10 mouse cellular contexts compared by ENCODE assay signal in the genomic region with DNA sequence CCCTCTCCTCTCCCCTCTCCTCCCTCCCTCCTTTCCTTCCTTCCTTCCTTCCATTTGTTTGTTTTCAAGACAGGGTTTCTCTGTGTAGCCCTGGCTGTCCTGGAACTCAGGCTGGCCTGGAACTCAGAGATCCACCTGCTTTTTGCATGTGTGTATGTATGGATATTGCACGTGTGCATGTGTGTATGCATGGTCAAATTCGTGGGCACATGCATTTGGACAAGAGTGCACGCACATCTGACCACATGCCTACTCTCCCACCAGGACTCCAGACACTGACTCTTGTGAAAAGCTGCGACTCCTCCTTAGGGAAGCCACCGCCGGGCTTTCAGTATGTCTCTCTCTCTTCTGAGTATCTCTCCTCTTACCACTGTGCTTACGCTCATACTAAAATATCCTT. TPM values are rescaled to one million over a fixed set of nuclear protein-coding genes. Genes with fewer than 3 reads are reported as not detected.
A peak's percentile ranks its signal among the peaks of the same experiment; 100 is the strongest.
DNase-seq lines count a peak whose midpoint lies in the region; ATAC-seq and TF ChIP-seq lines count a peak whose summit lies in the region.
"Had no signal": no experiment of that assay in that cellular context is flagged by ENCODE, and none has a peak within 500 bp of the region (broad histone marks: within the 10 kb centered on the region; RNA-seq: fewer than 3 reads in every experiment).

No protein-coding gene starts in this region.

- intact Hi-C loops in heart, postnatal 36 days (cut with DNase I) = no loop called here

- in situ Hi-C loops in ES-E14 (cut with MboI; ENCODE audit: low sequenced_read_pairs in 2 of 2, unreplicated experiment in 2 of 2) = no loop called here

- no peaks in the 10 kb centered on the region for H3K27me3 ChIP-seq in heart, embryonic 12.5 days (replicated peaks)
- no peaks in the 10 kb centered on the region for H3K27me3 ChIP-seq in lung, embryonic 15.5 days
- H3K27me3 ChIP-seq in intestine, postnatal 0 days (replicated peaks; ENCODE audit: control insufficient read depth, insufficient read depth, low read length) = no peaks in the 10 kb centered on the region

- no peak overlapping the region for H3K27ac ChIP-seq in heart, embryonic 12.5 days (ENCODE audit: poor library complexity, severe bottlenecking)
- H3K27ac ChIP-seq in lung, embryonic 15.5 days = peak overlapping the region; percentile 88
- peak overlapping the region; percentile 94 for H3K27ac ChIP-seq in ES-E14 (ENCODE audit: insufficient read depth, low read depth, low read length, poor library complexity, severe bottlenecking)
- H3K27ac ChIP-seq in intestine, postnatal 0 days (ENCODE audit: low read depth, low read length) = peak overlapping the region; percentile 28; the same call in 1 of the 2 replicates

- no peak for ATAC-seq in heart, embryonic 12.5 days (ENCODE audit: insufficient number of reproducible peaks, low FRiP score)
- no peak for ATAC-seq in lung, embryonic 15.5 days (ENCODE audit: borderline replicate concordance, extremely low read depth, low FRiP score, low TSS enrichment)
- ATAC-seq in intestine, postnatal 0 days = no peak
- ATAC-seq: CD4-positive, CD25-positive, alpha-beta regulatory T cell, adult 4 months had no signal

- no peak for DNase-seq in heart, postnatal 36 days
- no peak for DNase-seq in lung, postnatal 14 days
- no peak for DNase-seq in ES-E14 (ENCODE audit: low read depth, low spot score)
- no peak for DNase-seq in T-cell, adult 2 months (ENCODE audit: low spot score)
- DNase-seq: cerebellum, postnatal 36 days; right cerebral cortex, postnatal 14 days had no signal

- 75% methylated on average over 7 of the region's 7 CpGs for WGBS in heart, embryonic 12.5 days
- WGBS in lung, embryonic 15.5 days = 69% methylated on average over 7 of the region's 7 CpGs
- WGBS in intestine, postnatal 0 days = 73% methylated on average over 7 of the region's 7 CpGs

- no peaks in the 10 kb centered on the region for H3K36me3 ChIP-seq in heart, embryonic 12.5 days
- no peaks in the 10 kb centered on the region for H3K36me3 ChIP-seq in lung, embryonic 15.5 days
- H3K36me3 ChIP-seq in ES-E14 (ENCODE audit: control insufficient read depth, insufficient read depth, low read length, poor library complexity, severe bottlenecking) = peaks cover 3% of the 10 kb centered on the region; the same call in 1 of the 2 replicates
- H3K36me3 ChIP-seq in intestine, postnatal 0 days (ENCODE audit: control insufficient read depth, insufficient read depth) = no peaks in the 10 kb centered on the region

- H3K4me1 ChIP-seq in heart, embryonic 12.5 days (replicated peaks) = peaks cover 34% of the 10 kb centered on the region
- peaks cover 26% of the 10 kb centered on the region for H3K4me1 ChIP-seq in lung, embryonic 15.5 days
- H3K4me1 ChIP-seq in ES-E14 (ENCODE audit: control insufficient read depth in 2 of 2, insufficient read depth in 2 of 2, low read length in 2 of 2, poor library complexity in 1 of 2) = peaks cover 2 to 28% of the 10 kb centered on the region in 2 experiments; a peak in 3 of 4 replicates
- H3K4me1 ChIP-seq in intestine, postnatal 0 days (replicated peaks; ENCODE audit: control insufficient read depth, insufficient read depth, low read length) = no peaks in the 10 kb centered on the region; the same call in 1 of the 2 replicates

- no peak overlapping the region for H3K9ac ChIP-seq in heart, embryonic 12.5 days
- no peak overlapping the region for H3K9ac ChIP-seq in lung, embryonic 15.5 days
- no peak overlapping the region; the same call in 1 of the 2 replicates for H3K9ac ChIP-seq in ES-E14 (ENCODE audit: insufficient read depth, low read depth, low read length, poor library complexity, severe bottlenecking)
- no peak overlapping the region for H3K9ac ChIP-seq in intestine, postnatal 0 days (ENCODE audit: low read depth, low read length)

- no peak overlapping the region; the same call in 1 of the 2 replicates for H3K4me3 ChIP-seq in heart, embryonic 12.5 days
- no peak overlapping the region for H3K4me3 ChIP-seq in lung, embryonic 15.5 days
- 0 out of 4 replicates have a peak overlapping the region, but pooled peaks of 1 of the 2 experiments have one; percentile 13 for H3K4me3 ChIP-seq in ES-E14 (ENCODE audit: insufficient read depth in 1 of 2, low read depth in 1 of 2, low read length in 2 of 2, poor library complexity in 1 of 2, severe bottlenecking in 1 of 2)
- H3K4me3 ChIP-seq in intestine, postnatal 0 days (ENCODE audit: low read depth, low read length) = no peak overlapping the region

- peak overlapping the region; percentile 62 for H3K4me2 ChIP-seq in heart, embryonic 12.5 days
- H3K4me2 ChIP-seq in lung, embryonic 15.5 days = no peak overlapping the region
- H3K4me2 ChIP-seq in intestine, postnatal 0 days (replicated peaks; ENCODE audit: low read depth) = no peak overlapping the region

- H3K9me3 ChIP-seq in heart, embryonic 12.5 days (replicated peaks) = no peaks in the 10 kb centered on the region
- no peaks in the 10 kb centered on the region for H3K9me3 ChIP-seq in lung, embryonic 15.5 days
- no peaks in the 10 kb centered on the region for H3K9me3 ChIP-seq in ES-E14 (ENCODE audit: control insufficient read depth, insufficient read depth, low read depth, low read length)
- H3K9me3 ChIP-seq in intestine, postnatal 0 days (ENCODE audit: control insufficient read depth) = no peaks in the 10 kb centered on the region

- no peak for TF ChIP-seq CTCF in intestine, postnatal 0 days (IDR thresholded peaks at IDR 0.05; ENCODE audit: low read depth)

TF ChIP-seq in ES-E14, 5 proteins besides CTCF, POLR2A, EP300 and RAD21:
- TF ChIP-seq HCFC1 (IDR thresholded peaks at IDR 0.05; ENCODE audit: borderline replicate concordance, insufficient read depth, low read length) = no peak

RNA-seq across cellular contexts. Expression of a gene that starts 0.3 kb away (rescaled TPM):
- 27.8 and 30.2 TPM in 2 replicates for polyA plus RNA-seq in heart, embryonic 12.5 days (2016; fragmentation: Nextera tagmentation; extraction: Ambion mirVana)
- 10 to 100 TPM; 61.9 to 65.0 TPM for total RNA-seq in heart, postnatal 36 days (2021)
- 42.8 and 43.6 TPM in 2 replicates for polyA plus RNA-seq in lung, embryonic 15.5 days (2015; fragmentation: Nextera tagmentation; extraction: Ambion mirVana)
- total RNA-seq in ES-E14 (2012; rRNA removed) = 59.4 and 81.2 TPM in 2 replicates
- polyA plus RNA-seq in intestine, postnatal 0 days (2015; fragmentation: Nextera tagmentation; extraction: Ambion mirVana) = 106 and 124 TPM in 2 replicates
